Mouse (Mus musculus): Measurements from ENCODE around the gene Ppm1h.

The Ppm1h gene

GRCm38 (mm10) chr10:122809851-122810250 lies 131.3 kb downstream of the Ppm1h start:
- DNase-seq (ENCODE audit: low read depth), result no peak

DNA sequence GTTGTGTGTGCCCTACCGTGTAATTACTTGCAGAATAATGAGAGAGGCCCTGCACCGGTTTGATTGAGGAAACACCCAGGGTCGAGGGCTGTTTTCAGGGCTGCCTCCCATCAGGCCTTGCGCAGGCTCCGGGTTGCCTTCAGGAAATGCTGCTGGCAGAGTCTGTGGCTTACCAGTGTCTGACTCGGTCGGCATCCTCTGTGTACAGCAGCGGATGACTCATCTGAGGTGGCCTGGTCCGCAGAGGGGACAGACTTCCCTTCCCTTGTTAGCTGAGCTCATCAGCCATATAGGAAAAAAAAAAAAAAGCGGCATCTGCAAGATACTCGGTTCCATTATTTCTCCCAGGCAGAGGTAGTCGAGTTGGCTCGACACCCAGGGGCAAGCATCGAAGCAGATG lies 136.5 kb downstream of the Ppm1h start:
- DNase-seq (ENCODE audit: low read depth), result peak; percentile 73

- no peak for DNase-seq (ENCODE audit: low read depth)
Measured at GRCm38 (mm10) chr10:122817741-122818140, 139.2 kb downstream of the Ppm1h start.

DNA sequence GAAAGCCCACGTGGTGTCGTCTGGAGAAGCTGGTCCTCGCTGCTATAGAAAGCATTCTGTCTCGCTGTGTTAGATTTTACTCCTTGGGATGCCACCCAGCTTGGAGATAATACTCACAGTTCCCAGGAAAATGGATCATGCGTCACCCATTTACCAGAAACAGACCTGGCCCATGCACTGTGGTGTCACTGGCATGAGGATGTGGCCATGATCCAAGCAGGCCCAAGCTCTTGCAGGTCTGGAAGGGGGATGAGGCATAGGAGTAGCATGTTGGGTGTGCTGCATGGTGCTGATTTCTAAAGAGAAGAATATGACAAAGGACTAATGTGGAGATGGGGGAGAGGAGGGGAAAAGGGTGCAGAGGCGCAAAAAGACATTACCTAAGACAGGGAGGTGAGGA lies 141.2 kb downstream of the Ppm1h start:
- no peak for DNase-seq (ENCODE audit: low read depth)

DNA sequence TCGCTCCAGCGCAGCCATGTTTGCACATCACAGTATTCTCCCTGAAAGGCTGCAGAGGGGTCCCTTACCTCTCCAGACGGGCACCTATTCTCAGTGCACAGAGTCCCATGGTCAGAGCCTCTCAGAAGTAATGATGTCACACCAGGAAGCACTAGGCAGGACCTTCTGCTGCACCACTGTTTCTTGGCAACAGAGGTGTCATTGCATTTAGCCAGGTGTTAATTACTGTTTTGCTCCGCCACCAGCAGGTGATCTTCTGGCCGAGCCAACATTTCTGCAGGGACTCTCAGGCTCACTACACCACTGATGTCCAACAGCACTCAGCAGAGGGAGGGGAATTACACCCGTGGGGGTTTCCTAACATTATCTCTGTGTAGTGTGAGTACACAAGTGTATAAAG lies 143.0 kb downstream of the Ppm1h start:
- DNase-seq (ENCODE audit: low read depth), result no peak

- no peak for DNase-seq (ENCODE audit: low read depth)
Measured at GRCm38 (mm10) chr10:122823642-122824041, 145.1 kb downstream of the Ppm1h start.

DNA sequence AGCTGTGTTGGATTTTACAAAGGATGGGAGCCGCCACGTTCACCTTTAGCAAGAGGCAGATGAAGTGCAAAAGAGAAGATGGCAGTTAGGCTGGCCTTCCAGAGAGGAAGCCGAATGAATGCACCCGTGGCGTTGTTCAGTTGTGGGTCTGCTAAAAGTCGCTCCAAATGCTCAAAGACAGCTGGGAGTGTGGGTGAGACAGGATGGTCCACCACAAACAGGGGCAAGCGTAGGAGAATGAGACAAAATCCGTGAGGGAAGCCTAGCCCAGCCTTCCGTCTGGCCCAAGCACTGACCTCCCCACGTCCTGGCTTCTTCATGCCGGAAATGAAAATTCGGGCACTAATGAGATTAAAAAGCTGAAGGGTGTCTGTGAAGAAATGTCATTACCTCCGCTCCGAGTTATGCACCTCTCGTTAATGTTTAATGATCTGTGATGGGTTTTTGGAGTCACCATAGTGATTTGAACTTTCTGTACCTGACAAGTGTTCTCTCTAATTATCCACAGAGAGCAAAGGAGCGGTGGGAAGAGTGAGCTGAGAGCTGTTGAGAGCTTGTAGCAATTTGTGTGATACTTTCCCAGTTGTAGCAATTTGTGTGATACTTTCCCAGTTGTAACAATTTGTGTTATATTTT lies 148.3 kb downstream of the Ppm1h start:
- DNase-seq (ENCODE audit: low read depth), result no peak

DNA sequence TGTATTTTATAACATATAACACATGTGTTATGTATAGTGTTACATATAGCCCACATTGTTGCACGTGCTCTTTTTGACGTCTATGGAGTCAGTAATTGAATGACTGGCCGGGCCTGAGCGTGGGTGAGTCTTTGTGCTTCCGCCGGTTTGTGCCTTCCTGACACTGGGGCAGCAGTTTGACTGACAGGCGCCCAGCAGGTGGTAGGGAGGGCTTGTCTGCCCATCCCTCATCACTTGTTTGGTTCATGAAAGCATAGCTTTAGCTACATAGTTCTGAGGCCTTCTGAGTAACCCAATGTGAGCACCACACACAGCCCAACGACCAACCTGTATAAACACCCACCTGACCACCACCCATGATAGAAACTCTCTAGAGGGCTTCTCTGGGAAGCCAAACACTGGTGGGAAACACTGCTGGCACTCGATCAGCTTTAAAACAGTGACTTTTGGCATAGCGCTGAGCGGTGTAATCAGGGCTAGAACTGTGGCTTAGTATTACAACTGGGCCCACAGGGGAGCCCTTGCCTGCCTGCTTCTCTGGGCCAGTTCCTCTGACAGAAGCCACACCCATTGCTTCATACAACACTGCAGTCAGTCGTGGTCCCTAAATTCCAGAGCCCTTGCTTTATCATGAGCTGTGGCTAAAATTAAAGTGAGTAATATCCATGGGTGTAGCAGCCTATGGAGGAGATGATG lies 149.3 kb downstream of the Ppm1h start:
- DNase-seq (ENCODE audit: low read depth), result no peak

DNA sequence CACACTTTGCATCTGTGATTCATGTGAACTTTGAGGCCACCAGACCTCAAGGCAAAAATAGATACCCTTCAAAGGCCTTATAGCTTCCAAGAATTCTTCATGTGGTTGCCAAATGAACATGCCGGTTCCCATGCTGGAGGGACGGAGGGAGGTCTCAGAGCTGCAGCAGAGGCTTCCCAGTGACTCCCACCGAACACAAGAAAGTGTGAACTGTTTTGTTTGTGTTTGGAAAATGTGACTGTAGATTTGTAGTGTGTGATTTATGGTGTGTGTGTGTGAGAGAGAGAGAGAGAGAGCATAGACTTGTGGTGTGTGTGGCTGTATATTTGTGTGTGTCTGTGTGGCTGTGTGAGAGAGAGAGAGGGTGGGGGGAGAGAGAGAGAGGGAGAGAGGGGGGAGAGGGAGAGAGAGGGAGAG lies 151.2 kb downstream of the Ppm1h start:
- DNase-seq (ENCODE audit: low read depth), result no peak

- DNase-seq (ENCODE audit: low read depth), result no peak
Measured at GRCm38 (mm10) chr10:122830638-122831037, 152.1 kb downstream of the Ppm1h start.

GRCm38 (mm10) chr10:122842014-122842413 lies 163.5 kb downstream of the Ppm1h start:
- no peak for DNase-seq (ENCODE audit: low read depth)

DNA sequence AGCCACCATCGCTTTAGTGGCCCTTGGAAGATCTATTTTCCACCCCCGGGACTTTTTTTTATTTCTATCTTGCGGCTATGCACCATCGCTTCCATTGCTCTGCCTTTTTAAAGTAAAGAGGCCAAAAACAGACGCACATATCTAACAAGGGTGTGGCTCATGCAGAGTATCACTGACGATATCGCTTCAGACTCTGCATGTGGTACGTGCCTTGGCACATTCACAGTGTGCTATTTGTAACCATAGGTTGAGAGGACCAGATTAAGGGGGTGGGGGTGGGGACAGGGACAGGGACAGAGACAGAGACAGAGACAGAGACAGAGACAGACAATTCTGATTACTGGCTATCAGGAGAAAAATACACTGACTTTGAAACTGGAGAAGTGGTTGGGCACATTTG lies 164.4 kb downstream of the Ppm1h start:
- no peak for DNase-seq (ENCODE audit: low read depth)

DNA sequence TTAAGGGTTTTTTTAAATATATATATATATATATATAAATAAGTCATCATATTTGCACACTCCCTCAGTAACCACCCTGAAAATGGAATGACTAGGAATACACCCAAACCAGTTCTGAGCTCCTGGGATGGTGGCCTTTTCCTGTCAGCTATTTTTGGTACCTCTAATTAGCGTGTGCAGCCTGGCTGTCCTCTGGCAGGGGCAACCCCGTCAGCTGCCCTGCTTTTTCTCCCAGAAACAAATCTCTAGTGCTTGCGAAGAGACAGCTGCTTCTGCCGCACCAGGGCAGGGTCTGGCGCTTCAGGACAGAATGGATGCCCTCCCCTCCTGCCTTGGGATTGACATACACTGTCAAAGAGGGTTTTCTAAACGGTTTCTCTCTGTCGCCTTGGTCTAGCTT lies 166.9 kb downstream of the Ppm1h start:
- no peak for DNase-seq (ENCODE audit: low read depth)

- DNase-seq (ENCODE audit: low read depth), result no peak
Measured at GRCm38 (mm10) chr10:122846476-122846875, 167.9 kb downstream of the Ppm1h start.

DNA sequence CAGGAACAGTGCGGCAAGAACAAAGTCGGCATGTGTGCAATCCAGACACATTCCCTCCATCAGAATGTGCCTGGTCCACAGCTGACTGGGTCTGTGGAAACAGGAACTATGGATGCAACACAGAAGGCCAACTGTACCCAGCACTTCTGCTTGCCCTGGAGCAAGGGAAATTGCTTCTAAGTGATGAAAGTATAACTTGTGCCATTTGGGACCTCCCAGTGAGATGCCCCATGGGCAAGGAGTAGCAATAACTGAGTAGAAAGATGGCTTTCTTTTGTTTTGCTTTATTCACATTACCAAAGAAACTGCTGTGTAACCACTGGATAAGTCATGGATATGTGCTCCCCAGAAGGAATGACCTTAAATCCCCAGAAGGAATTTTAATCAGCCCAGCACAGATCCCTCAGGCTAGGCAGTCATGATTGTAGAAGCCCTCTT lies 169.5 kb downstream of the Ppm1h start:
- no peak for DNase-seq (ENCODE audit: low read depth)

- no peak for DNase-seq (ENCODE audit: low read depth)
Measured at GRCm38 (mm10) chr10:122851267-122852160, 173.0 kb downstream of the Ppm1h start.

DNA sequence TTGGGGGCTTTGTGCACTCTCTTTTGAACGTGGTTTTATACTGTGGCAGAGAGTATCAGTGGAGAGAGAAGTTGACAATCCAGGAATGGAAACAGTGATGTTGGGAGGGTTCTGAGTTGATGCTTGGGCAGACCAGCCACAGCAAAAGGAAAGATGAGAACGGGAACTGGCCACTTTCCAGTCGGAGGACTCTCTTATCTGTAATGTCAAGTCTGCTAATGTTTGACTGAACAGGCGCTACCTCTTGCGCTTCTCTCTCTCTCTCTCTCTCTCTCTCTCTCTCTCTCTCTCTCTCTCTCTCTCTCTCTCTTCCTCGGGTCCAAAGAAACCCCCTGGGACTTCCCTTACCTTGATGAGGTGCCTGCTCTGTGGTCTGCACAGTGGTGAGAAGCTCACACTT lies 176.0 kb downstream of the Ppm1h start:
- no peak for DNase-seq (ENCODE audit: low read depth)

DNA sequence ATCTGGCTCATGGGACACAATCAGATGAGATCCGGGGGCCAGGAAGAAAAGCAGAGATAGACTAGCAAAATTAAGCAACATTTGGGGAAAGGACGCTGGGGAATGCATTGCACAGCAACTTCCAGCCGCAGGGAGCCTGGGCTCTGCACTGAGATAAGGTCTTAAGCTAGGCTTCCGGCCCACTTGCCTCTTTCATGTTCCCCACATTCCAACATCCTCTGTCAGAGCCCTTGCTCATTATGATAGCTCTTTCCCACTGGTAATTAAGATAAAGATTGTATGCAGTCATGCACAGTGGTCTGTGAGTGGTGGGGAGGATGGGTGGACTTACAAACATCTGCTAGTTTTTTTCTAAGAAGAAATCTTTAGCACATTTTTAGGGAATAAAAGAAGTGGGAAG lies 176.6 kb downstream of the Ppm1h start:
- DNase-seq (ENCODE audit: low read depth), result no peak

GRCm38 (mm10) chr10:122856040-122856764 lies 177.6 kb downstream of the Ppm1h start:
- DNase-seq (ENCODE audit: low read depth), result no peak

GRCm38 (mm10) chr10:122857155-122857554 lies 178.6 kb downstream of the Ppm1h start:
- DNase-seq (ENCODE audit: low read depth), result no peak

DNA sequence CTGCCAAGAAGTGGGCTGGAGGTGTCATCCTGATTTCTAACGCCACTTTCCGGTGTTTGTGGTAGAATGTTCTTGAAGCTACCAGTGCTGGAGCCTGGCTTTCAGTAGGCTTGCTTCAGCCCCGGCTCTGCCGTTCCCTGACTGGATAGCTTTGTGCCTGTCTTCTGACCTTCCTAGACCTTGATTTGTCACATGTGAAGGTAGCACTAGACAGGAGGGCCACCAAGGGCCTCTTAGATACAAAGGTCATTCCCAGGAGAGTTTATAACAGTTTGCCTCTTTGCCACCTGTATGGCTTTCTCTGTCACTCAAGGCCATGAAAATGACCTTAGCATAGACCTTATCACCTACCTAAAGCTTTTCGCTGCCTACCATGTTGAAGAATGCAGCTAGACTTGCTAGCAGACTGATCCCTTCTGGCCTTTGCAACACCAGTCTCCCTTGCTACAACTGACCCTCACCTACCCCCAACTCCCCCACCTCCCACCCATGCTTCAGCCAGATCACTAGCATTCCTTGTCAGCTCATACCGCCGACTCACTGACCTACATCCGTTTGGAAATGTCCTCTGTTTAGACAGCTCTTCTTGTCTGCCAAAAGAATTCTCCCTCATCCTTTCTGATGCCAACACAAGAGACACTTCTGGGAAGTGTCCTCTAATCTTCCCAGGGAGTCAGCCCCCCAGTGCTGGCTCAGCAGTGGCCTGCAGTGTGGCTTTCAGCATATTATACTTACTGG lies 180.5 kb downstream of the Ppm1h start:
- no peak for DNase-seq (ENCODE audit: low read depth)

- DNase-seq (ENCODE audit: low read depth), result no peak
Measured at GRCm38 (mm10) chr10:122859642-122859997, 181.1 kb downstream of the Ppm1h start.
